Mouse (Mus musculus): Measurements from ENCODE around the gene Pla2g4e. TPM values are rescaled to one million over a fixed set of nuclear protein-coding genes. Genes with fewer than 3 reads are reported as not detected.

Pla2g4e gene
- polyA plus RNA-seq, 1 experiment from 2014 or later = 0.07 TPM

GRCm38 (mm10) chr2:120125461-120125860 lies 119.7 kb downstream of the Pla2g4e start:
- no peak for DNase-seq (ENCODE audit: low spot score)
- H3K4me3 ChIP-seq = no peak overlapping the region
- WGBS = 94% methylated on average over 1 of the region's 1 CpGs
- H3K9me3 ChIP-seq (replicated peaks) = no peaks in the 10 kb centered on the region
- no peak overlapping the region for H3K27ac ChIP-seq (replicated peaks)
- no peaks in the 10 kb centered on the region for H3K27me3 ChIP-seq (ENCODE audit: low read depth, poor library complexity, severe bottlenecking)
- peaks cover 4% of the 10 kb centered on the region for H3K36me3 ChIP-seq
- peaks cover 5% of the 10 kb centered on the region for H3K4me1 ChIP-seq

GRCm38 (mm10) chr2:120124946-120125345 lies 120.2 kb downstream of the Pla2g4e start:
- DNase-seq (ENCODE audit: low spot score) = no peak
- no peak overlapping the region for H3K4me3 ChIP-seq
- WGBS = 91% methylated on average over 2 of the region's 2 CpGs

DNA sequence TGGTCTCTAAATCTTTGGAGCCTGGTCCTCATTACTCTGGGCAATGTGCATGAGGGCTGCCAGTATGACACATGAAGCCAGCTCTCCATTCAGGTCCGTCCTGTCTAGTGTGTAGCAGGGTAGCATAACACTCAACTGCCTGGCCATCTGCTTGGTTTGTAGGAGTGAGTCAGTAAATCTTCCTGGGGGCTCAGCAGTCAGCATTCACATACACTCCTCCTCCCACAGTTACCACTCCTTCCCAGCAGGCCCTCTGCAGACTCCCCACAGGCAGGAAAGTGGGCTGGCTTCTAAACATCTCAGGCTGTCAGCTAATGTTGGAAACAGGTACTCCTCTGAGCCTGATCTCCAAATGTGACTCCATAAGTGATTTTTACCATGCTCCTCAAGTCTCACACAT lies 121.0 kb downstream of the Pla2g4e start:
- no peak for DNase-seq (ENCODE audit: low spot score)
- Histone ChIP-seq H3K4me1 (peaks cover 5% of the 10 kb centered on the region), H3K36me3 (peaks cover 4% of the 10 kb centered on the region), H3K27me3 (ENCODE audit: low read depth, poor library complexity, severe bottlenecking) (no peaks in the 10 kb centered on the region), H3K4me3 (no peak overlapping the region), H3K9me3 (replicated peaks) (no peaks in the 10 kb centered on the region), H3K27ac (replicated peaks) (no peak overlapping the region)
- WGBS = 56% methylated on average over 1 of the region's 1 CpGs

More at GRCm38 (mm10) chr2:120124946-120125345, 120.2 kb downstream of the Pla2g4e start:
- Histone ChIP-seq H3K9me3 (replicated peaks) (no peaks in the 10 kb centered on the region), H3K27ac (replicated peaks) (no peak overlapping the region), H3K36me3 (peaks cover 4% of the 10 kb centered on the region), H3K4me1 (peaks cover 5% of the 10 kb centered on the region), H3K27me3 (ENCODE audit: low read depth, poor library complexity, severe bottlenecking) (no peaks in the 10 kb centered on the region)

DNA sequence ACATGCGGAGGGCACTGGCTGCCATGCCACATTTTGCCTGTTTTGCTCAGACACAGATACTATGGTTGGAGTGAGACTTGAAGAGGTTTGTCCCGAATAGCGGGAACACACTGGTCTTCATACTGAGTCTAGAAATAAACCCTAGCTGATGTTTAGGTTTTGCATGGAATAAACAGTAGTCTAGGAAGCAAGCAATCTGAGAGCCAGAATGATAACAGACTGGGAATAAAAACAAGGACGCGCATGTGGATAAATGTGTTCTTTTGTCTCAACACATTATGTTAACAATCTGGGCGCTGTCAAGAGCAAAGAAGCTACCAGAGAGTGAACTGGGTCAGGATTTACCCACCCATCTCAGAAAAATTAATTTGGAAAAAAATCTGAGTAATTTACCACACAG lies 122.2 kb downstream of the Pla2g4e start:
- no peak overlapping the region for H3K27ac ChIP-seq (replicated peaks)
- H3K36me3 ChIP-seq = peaks cover 4% of the 10 kb centered on the region
- no peaks in the 10 kb centered on the region for H3K9me3 ChIP-seq (replicated peaks)
- 96% methylated on average over 6 of the region's 6 CpGs for WGBS
- DNase-seq (ENCODE audit: low spot score) = no peak
- no peaks in the 10 kb centered on the region for H3K27me3 ChIP-seq (ENCODE audit: low read depth, poor library complexity, severe bottlenecking)
- no peak overlapping the region for H3K4me3 ChIP-seq
- no peaks in the 10 kb centered on the region for H3K4me1 ChIP-seq

- Histone ChIP-seq H3K9me3 (replicated peaks) (no peaks in the 10 kb centered on the region), H3K4me1 (no peaks in the 10 kb centered on the region), H3K4me3 (no peak overlapping the region), H3K36me3 (no peaks in the 10 kb centered on the region), H3K27me3 (ENCODE audit: low read depth, poor library complexity, severe bottlenecking) (no peaks in the 10 kb centered on the region), H3K27ac (replicated peaks) (no peak overlapping the region)
- WGBS = 90% methylated on average over 6 of the region's 6 CpGs
- no peak for DNase-seq (ENCODE audit: low spot score)
Observed at GRCm38 (mm10) chr2:120117346-120117745, 127.8 kb downstream of the Pla2g4e start.

Other genes with a start within 250 kb of the Pla2g4e start
- 21.2 and 27.5 TPM in 2 replicates for gene Jmjd7, start 217.9 kb downstream of the Pla2g4e start, polyA plus RNA-seq (2016; fragmentation: Nextera tagmentation; extraction: Ambion mirVana)
- gene Gm28042, start 217.8 kb downstream of the Pla2g4e start, polyA plus RNA-seq (2016; fragmentation: Nextera tagmentation; extraction: Ambion mirVana) = 5.2 and 6.8 TPM in 2 replicates
- gene Pla2g4b, start 211.9 kb downstream of the Pla2g4e start, polyA plus RNA-seq (2016; fragmentation: Nextera tagmentation; extraction: Ambion mirVana) = 2.4 and 2.8 TPM in 2 replicates
- gene Ehd4, start 90.7 kb downstream of the Pla2g4e start, polyA plus RNA-seq (2016; fragmentation: Nextera tagmentation; extraction: Ambion mirVana) = 26.6 and 35.9 TPM in 2 replicates
- 0.02 TPM in 1 of 2 replicates, not detected in the other for gene Pla2g4d, start 43.9 kb upstream of the Pla2g4e start, polyA plus RNA-seq (2016; fragmentation: Nextera tagmentation; extraction: Ambion mirVana)
- not detected in 2 replicates for gene Pla2g4f, start 68.8 kb upstream of the Pla2g4e start, polyA plus RNA-seq (2016; fragmentation: Nextera tagmentation; extraction: Ambion mirVana)
- 24.9 and 33.1 TPM in 2 replicates for gene Vps39, start 107.8 kb upstream of the Pla2g4e start, polyA plus RNA-seq (2016; fragmentation: Nextera tagmentation; extraction: Ambion mirVana)
- gene Ganc, start 158.6 kb upstream of the Pla2g4e start, polyA plus RNA-seq (2016; fragmentation: Nextera tagmentation; extraction: Ambion mirVana) = 7.1 and 8.7 TPM in 2 replicates
- 5.6 and 6.1 TPM in 2 replicates for gene Tmem87a, start 158.8 kb upstream of the Pla2g4e start, polyA plus RNA-seq (2016; fragmentation: Nextera tagmentation; extraction: Ambion mirVana)
- 5.5 and 7.8 TPM in 2 replicates for gene Capn3, start 210.7 kb upstream of the Pla2g4e start, polyA plus RNA-seq (2016; fragmentation: Nextera tagmentation; extraction: Ambion mirVana)

All from midbrain, embryonic 10.5 days (tissue).